ENCODE assay signal across 10 mouse cellular contexts in genomic region chr14:16244370-16244769, GRCm38 (mm10). TPM values are rescaled to one million over a fixed set of nuclear protein-coding genes. Genes with fewer than 3 reads are reported as not detected.
DNase-seq lines count a peak whose midpoint lies in the region; ATAC-seq lines count a peak whose summit lies in the region.
"Had no signal": no experiment of that assay in that cellular context is flagged by ENCODE, and none has a peak within 500 bp of the region (broad histone marks: within the 10 kb centered on the region; RNA-seq: fewer than 3 reads in every experiment).

No protein-coding gene starts in this region.

- no peak overlapping the region for H3K4me3 ChIP-seq in heart, embryonic 12.5 days
- no peak overlapping the region for H3K4me3 ChIP-seq in neural tube, embryonic 12.5 days
- H3K4me3 ChIP-seq in liver, embryonic 12.5 days = peak overlapping the region; percentile 70

- H3K4me1 ChIP-seq in heart, embryonic 12.5 days (replicated peaks) = no peaks in the 10 kb centered on the region; the same call in 1 of the 2 replicates
- peaks cover 4% of the 10 kb centered on the region; the same call in 1 of the 2 replicates for H3K4me1 ChIP-seq in neural tube, embryonic 12.5 days
- H3K4me1 ChIP-seq in liver, embryonic 12.5 days = peaks cover 67% of the 10 kb centered on the region

- no peak overlapping the region for H3K9ac ChIP-seq in heart, embryonic 12.5 days
- H3K9ac ChIP-seq in neural tube, embryonic 12.5 days = no peak overlapping the region
- peak overlapping the region; percentile 77 for H3K9ac ChIP-seq in liver, embryonic 12.5 days

- H3K27me3 ChIP-seq in heart, embryonic 12.5 days (replicated peaks) = no peaks in the 10 kb centered on the region
- no peaks in the 10 kb centered on the region for H3K27me3 ChIP-seq in neural tube, embryonic 12.5 days (replicated peaks)
- H3K27me3 ChIP-seq in liver, embryonic 12.5 days (replicated peaks) = no peaks in the 10 kb centered on the region
- H3K27me3 ChIP-seq: limb, embryonic 13.5 days had no signal

- ATAC-seq in heart, embryonic 12.5 days (ENCODE audit: insufficient number of reproducible peaks, low FRiP score) = no peak
- ATAC-seq in neural tube, embryonic 12.5 days (ENCODE audit: low FRiP score, low read depth) = no peak
- ATAC-seq in liver, embryonic 12.5 days = no peak
- ATAC-seq in neutrophil, adult 5-6 weeks (ENCODE audit: extremely low read depth, insufficient number of reproducible peaks, low FRiP score, poor library complexity, severe bottlenecking) = peak; percentile 20; the same call in 1 of the 2 replicates

- H3K27ac ChIP-seq in heart, embryonic 12.5 days (ENCODE audit: poor library complexity, severe bottlenecking) = 0 out of 2 replicates have a peak overlapping the region, but pooled peaks have one; percentile 31
- H3K27ac ChIP-seq in neural tube, embryonic 12.5 days = no peak overlapping the region
- H3K27ac ChIP-seq in liver, embryonic 12.5 days = peak overlapping the region; percentile 93
- H3K27ac ChIP-seq: limb, embryonic 13.5 days had no signal

- peaks cover 10% of the 10 kb centered on the region for H3K36me3 ChIP-seq in heart, embryonic 12.5 days
- no peaks in the 10 kb centered on the region for H3K36me3 ChIP-seq in neural tube, embryonic 12.5 days
- 0 out of 2 replicates have a peak, but pooled peaks cover 4% of the 10 kb centered on the region for H3K36me3 ChIP-seq in liver, embryonic 12.5 days

- 62% methylated on average over 2 of the region's 2 CpGs for WGBS in heart, embryonic 12.5 days
- WGBS in neural tube, embryonic 12.5 days = 56% methylated on average over 2 of the region's 2 CpGs
- 34% methylated on average over 2 of the region's 2 CpGs for WGBS in liver, embryonic 12.5 days (ENCODE audit: insufficient replicate concordance)

- H3K4me2 ChIP-seq in heart, embryonic 12.5 days = peak overlapping the region; percentile 12; the same call in 1 of the 2 replicates
- peak overlapping the region; percentile 63; the same call in 1 of the 2 replicates for H3K4me2 ChIP-seq in neural tube, embryonic 12.5 days (replicated peaks)
- H3K4me2 ChIP-seq in liver, embryonic 12.5 days = peak overlapping the region; percentile 68

- no peaks in the 10 kb centered on the region for H3K9me3 ChIP-seq in heart, embryonic 12.5 days (replicated peaks)
- H3K9me3 ChIP-seq in neural tube, embryonic 12.5 days = no peaks in the 10 kb centered on the region
- H3K9me3 ChIP-seq in liver, embryonic 12.5 days (replicated peaks) = no peaks in the 10 kb centered on the region
- H3K9me3 ChIP-seq: limb, embryonic 13.5 days had no signal

- no peak for DNase-seq in heart, postnatal 4 days
- no peak for DNase-seq in neural tube, embryonic 10.5 days (ENCODE audit: extremely low spot score, low spot score)
- no peak for DNase-seq in frontal cortex, postnatal 10 days (ENCODE audit: low spot score in 2 of 2)
- DNase-seq in Muller cell, postnatal 12 days (ENCODE audit: inconsistent ontology term) = no peak
- DNase-seq: cerebellum, adult 9-11 months had no signal

RNA-seq across cellular contexts. Expression of gene Ngly1, which starts 4.7 kb away (rescaled TPM):
- polyA plus RNA-seq in heart, embryonic 12.5 days (2016; fragmentation: Nextera tagmentation; extraction: Ambion mirVana) = 23.8 and 25.0 TPM in 2 replicates
- total RNA-seq in heart, postnatal 4 days (2021) = 10 to 100 TPM; 28.2 to 29.8 TPM
- 21.1 and 22.6 TPM in 2 replicates for polyA plus RNA-seq in neural tube, embryonic 12.5 days (2016; fragmentation: Nextera tagmentation; extraction: Ambion mirVana)
- 22.0 and 23.0 TPM in 2 replicates for polyA plus RNA-seq in liver, embryonic 12.5 days (2016; fragmentation: Nextera tagmentation; extraction: Ambion mirVana)
- 81.8 TPM in 2 replicates for total RNA-seq in neutrophil, adult 5-6 weeks (2017)

RNA-seq across cellular contexts. Expression of gene Oxsm, which starts 5.2 kb away (rescaled TPM):
- 2.3 and 2.8 TPM in 2 replicates for polyA plus RNA-seq in heart, embryonic 12.5 days (2016; fragmentation: Nextera tagmentation; extraction: Ambion mirVana)
- total RNA-seq in heart, postnatal 4 days (2021) = 10 to 100 TPM; 13.7 to 14.7 TPM
- polyA plus RNA-seq in neural tube, embryonic 12.5 days (2016; fragmentation: Nextera tagmentation; extraction: Ambion mirVana) = 0.99 and 1.5 TPM in 2 replicates
- 1.7 and 1.9 TPM in 2 replicates for polyA plus RNA-seq in liver, embryonic 12.5 days (2016; fragmentation: Nextera tagmentation; extraction: Ambion mirVana)
- 9.6 and 10.5 TPM in 2 replicates for total RNA-seq in neutrophil, adult 5-6 weeks (2017)

Comparison
In these comparisons a context has a peak if more than half of its experiments do, and no peak if none do; other contexts are left out.
1. H3K4me2 ChIP-seq: peak in every context shown above with its lines; median percentile 68 in liver, embryonic 12.5 days; 63 in neural tube, embryonic 12.5 days; 12 in heart, embryonic 12.5 days.